Mouse (Mus musculus): ENCODE data around the gene Vwa3b.

DNA sequence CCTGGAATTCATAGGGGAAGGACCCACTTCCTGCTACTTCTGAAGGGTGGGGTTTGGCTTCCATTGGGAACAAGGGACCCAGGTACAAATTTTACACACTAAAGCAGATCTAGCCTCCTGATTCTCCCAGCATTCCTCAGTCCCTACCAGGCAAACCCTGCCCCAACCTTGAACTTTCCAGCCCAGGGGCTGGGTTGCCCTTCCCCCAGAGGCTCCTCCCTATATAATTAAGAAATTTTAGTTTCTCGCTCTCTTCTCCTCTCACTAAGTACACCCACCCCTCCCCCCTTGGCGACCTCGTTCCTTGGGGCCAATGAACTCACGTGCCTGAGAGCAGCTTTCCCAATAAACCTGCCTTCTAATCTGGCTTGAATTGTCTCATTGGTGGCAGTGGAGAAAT is 42.6 kb upstream of the Vwa3b start:
- no peak for TF ChIP-seq CEBPB (IDR thresholded peaks at IDR 0.05; ENCODE audit: insufficient read depth, poor library complexity, severe bottlenecking)
- TF ChIP-seq MAX (IDR thresholded peaks at IDR 0.05; ENCODE audit: low read depth): no peak
- no peak for TF ChIP-seq POLR2A (IDR thresholded peaks at IDR 0.05; ENCODE audit: insufficient read length, low read depth)
- no peak for TF ChIP-seq MYOD1 (IDR thresholded peaks at IDR 0.05; ENCODE audit: control insufficient read depth in 1 of 3, insufficient read length in 2 of 3, low read depth in 2 of 3)
- TF ChIP-seq POLR2AphosphoS2 (IDR thresholded peaks at IDR 0.05; ENCODE audit: insufficient read length, low read depth): no peak
- TF ChIP-seq USF1 (IDR thresholded peaks at IDR 0.05; ENCODE audit: low read depth): no peak
- no peak for TF ChIP-seq SRF (IDR thresholded peaks at IDR 0.05; ENCODE audit: control insufficient read depth, insufficient read length, low read depth)
- no peak for TF ChIP-seq TCF12 (IDR thresholded peaks at IDR 0.05; ENCODE audit: insufficient read depth, poor library complexity, severe bottlenecking)
- no peak for TF ChIP-seq E2F4 (IDR thresholded peaks at IDR 0.05; ENCODE audit: insufficient read depth)
- no peak for TF ChIP-seq REST (IDR thresholded peaks at IDR 0.05; ENCODE audit: insufficient read depth, insufficient read length)
- TF ChIP-seq MYOG (IDR thresholded peaks at IDR 0.05; ENCODE audit: control insufficient read depth in 1 of 3, insufficient read depth in 1 of 3, insufficient read length in 2 of 3, low read depth in 2 of 3): no peak

All from myocyte (in vitro differentiated cells).